Mouse (Mus musculus) cerebellum, adult 11 months (tissue): ENCODE measurements at regions not wholly inside any gene's neighbourhood (a gene's known extent, or its start where the extent isn't known, plus 50 kb on each side); places are given as distances from the start of the nearest gene placed in this dataset.

Experiments used
- DNase-seq: peaks from one replicate; pipeline ENCODE4 v3.0.0; 2022

- no peak for DNase-seq
Observed at GRCm38 (mm10) chr1:193919243-193919642, 549.1 kb upstream of the Camk1g start.

- no peak for DNase-seq
Observed at GRCm38 (mm10) chr1:193905711-193906110, 535.6 kb upstream of the Camk1g start.

DNA sequence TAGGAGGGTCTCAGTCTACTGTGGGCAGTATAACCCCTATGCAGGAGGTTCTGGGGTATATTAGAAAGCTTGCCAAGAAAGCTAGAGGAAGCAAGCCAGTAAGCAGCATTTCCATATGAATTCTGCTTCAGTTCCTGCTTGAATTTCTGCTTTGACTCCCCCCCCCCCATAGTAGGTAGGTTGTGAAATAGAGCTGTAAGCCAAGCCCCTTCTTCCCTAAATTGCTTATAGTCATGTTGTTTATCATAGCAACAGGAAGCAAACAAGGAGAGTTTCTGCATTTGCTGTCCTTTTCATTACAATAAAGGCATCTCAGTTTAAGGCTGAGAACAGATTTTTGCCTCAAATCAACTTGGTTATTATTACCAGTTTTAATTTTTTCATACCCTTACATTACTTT lies 524.0 kb upstream of the Camk1g start:
- no peak for DNase-seq

DNA sequence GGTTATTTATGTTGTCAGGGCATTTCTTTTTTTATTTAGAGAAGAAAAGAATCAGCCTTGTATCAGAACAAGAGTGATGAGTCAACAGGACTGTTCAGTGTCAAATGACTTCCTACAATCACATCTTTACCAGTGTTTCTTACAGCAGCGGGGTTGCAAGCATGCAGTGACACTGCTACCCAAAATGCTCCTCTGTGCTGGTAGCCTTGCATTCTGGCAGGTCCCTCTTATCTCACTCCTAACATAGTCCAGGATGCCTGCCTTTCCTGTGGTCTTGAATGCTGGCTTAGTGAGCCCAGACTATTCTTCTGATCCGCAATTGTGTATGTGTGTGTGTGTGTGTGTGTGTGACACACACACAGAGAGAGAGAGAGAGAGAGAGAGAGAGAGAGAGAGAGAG lies 506.4 kb upstream of the Camk1g start:
- no peak for DNase-seq

DNA sequence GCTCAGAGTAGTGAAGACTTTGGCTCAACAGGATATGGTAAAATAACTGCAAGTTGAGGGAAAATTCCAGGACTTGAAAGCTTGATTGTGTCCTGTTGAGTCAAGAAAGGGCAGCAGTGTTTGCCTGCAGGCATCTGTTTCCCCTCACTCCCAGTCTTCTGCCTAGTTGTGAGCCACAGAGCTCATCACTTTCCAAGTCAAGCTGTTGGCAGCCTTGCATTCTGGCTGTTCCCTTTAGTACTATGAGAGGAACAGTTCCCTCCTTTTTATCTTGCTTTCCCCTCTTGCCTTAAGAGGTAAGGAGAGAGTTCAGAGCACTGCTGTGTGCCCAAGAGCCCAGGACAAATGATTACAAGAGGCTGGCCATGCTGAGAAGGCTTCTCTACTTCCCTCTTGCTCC lies 506.0 kb upstream of the Camk1g start:
- DNase-seq = no peak

DNA sequence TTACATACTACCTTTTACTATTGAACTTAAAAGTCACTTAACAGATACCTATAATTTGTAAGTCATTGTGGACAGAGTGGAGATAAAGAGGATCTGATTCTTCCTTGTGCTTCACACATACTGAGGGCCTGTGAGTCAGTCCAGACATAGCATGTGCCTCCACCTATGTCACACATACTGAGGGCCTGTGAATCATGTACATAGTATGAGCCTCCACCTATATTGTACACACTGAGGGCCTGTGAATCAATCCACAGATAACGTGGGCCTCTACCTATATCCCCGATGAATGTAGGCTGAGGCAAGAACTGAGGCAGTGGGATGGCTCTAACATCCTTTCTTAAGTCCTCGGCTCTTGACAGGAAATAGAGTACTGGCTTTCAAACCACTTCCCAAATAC lies 505.2 kb upstream of the Camk1g start:
- no peak for DNase-seq

DNA sequence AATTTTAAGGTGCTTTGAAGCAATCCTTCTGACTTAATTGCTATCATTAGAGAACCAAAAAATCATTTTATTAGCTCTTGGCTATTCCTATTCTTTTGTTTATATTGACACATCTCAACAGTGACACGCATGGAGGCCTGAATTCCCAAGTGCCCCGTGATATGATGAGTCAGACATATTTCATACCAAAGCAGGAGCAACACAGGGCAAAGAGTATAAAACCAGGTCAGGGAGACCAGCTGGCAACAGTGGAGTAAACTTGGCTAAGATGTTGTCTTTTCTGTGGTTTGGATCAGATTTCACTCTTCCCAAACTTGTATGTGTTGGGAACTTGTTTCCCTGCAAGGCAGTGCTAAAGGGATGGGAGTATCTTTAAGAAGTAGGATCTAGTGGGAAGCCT lies 500.6 kb upstream of the Camk1g start:
- no peak for DNase-seq

GRCm38 (mm10) chr1:193868639-193869320 lies 498.7 kb upstream of the Camk1g start:
- no peak for DNase-seq

GRCm38 (mm10) chr1:193860767-193861299 lies 490.7 kb upstream of the Camk1g start:
- DNase-seq = no peak

- DNase-seq = no peak
Observed at GRCm38 (mm10) chr1:193860354-193860753, 490.3 kb upstream of the Camk1g start.

- no peak for DNase-seq
Observed at GRCm38 (mm10) chr1:193859257-193860125, 489.4 kb upstream of the Camk1g start.

- DNase-seq = no peak
Observed at GRCm38 (mm10) chr1:193847922-193848321, 477.8 kb upstream of the Camk1g start.

DNA sequence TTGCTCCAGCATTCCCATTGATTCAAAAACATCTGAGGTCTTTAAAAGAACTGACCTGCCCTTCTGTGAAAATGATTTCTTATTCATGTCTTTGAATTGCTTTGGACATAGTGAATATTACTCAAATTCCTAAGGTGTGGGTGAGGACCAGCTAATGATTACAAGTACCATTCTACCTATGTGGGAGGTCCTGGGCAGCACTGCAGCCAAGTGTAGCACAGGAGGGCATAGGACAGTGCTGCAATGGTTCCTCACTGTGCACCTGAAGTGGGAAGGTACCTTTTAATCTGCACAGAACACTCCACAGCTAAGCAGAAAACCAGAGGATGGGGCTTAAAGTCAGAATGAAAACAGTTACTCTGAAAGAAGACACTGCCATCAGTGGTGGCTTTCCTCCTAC lies 474.8 kb upstream of the Camk1g start:
- DNase-seq = no peak

- no peak for DNase-seq
Observed at GRCm38 (mm10) chr1:193844461-193844860, 474.4 kb upstream of the Camk1g start.

GRCm38 (mm10) chr1:193800998-193801397 lies 430.9 kb upstream of the Camk1g start:
- no peak for DNase-seq

GRCm38 (mm10) chr1:193790579-193790978 lies 420.5 kb upstream of the Camk1g start:
- no peak for DNase-seq

DNA sequence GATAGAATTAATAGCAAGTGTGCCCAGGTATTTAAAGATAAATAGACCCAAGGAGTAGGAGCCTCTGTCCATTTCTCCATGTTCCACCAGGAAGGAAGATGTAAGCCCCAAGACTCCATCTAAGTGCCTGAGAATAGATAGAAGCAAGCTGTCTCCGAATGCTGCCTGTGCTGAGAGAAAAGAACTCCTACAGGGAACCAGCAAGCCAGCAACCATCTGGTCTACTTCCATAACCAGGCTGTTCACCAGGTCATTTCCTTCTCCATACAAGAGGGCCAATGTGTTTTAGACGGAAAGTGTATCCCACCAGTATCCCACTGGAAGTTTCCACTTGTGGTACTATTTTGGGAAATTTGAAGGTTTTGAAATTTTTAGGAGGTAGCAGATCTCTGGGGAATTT lies 418.4 kb upstream of the Camk1g start:
- DNase-seq = peak; percentile 53

DNA sequence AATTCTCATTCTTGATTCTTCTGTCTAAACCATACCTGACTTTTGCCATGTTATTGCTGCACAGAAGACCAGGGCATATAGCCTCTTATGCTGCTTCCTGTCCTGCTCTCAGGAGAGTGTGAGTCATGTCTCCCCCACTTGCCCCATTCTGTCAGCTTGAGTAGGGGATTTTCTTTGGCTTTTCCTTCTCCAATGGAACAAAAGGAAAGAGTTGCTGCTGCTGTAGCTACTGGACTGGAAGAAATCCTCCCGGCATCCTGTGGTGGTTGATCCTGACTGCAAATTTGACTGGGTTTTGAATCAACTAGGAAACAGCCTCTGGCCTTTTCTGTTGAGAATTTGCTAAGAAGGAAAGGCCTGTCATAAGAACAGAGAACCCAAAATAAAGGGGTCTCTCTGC lies 417.3 kb upstream of the Camk1g start:
- DNase-seq = no peak

- peak; percentile 90 for DNase-seq
Observed at GRCm38 (mm10) chr1:193784966-193785365, 414.9 kb upstream of the Camk1g start.

GRCm38 (mm10) chr1:193784526-193784925 lies 414.4 kb upstream of the Camk1g start:
- DNase-seq = no peak

DNA sequence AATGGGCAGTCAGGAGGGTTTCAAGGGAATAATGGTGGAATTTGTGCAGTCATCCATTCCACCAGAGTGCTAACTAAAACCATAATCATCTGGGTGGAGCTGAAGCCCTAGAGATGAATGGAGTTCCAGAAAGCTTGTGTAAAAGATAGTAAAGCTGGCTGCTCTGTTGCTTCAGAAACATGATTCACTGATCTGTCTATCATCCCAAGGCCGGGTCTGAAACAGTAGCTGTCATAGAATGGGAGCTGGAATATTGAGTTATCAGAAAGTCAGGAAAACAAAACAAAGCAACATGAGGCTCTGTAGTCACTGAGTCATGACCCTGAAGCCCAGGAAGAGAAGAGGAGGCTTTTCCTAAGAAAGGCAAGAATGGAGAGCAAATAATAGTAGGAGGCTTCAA lies 408.1 kb upstream of the Camk1g start:
- no peak for DNase-seq

- DNase-seq = no peak
Observed at GRCm38 (mm10) chr1:193769546-193769945, 399.4 kb upstream of the Camk1g start.

- DNase-seq = no peak
Observed at GRCm38 (mm10) chr1:193764103-193764502, 394.0 kb upstream of the Camk1g start.

DNA sequence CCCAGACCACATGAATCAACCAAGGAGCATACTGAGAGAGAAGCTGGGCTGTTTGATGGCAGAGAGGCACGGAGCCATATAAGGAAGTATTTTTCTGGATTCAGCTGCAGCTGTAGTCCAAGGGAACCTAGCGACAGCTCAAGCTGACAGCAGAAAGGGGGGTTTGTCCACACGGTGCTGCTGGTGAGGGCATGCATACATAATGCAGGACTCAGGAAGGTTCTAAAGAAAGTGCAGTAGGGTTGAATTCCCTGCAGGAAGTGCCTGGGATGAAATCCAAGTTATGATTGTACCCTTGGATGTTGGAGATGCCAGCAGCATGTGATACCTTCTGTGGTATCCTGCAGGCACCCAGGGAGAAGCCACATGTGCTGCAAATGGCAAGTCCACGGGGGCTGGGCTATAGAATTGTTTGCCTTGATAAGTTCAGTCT lies 381.7 kb upstream of the Camk1g start:
- peak; percentile 61 for DNase-seq
